Mouse (Mus musculus) G1E (cell line): ENCODE results near the gene Mxd4.

Experiments used
- CTCF ChIP-seq: IDR thresholded peaks from 2 replicates; pipeline ENCODE4 v1.5.1; 2012; ENCODE audit warnings: low read depth, low read length, inconsistent platforms, mixed read lengths
- GATA1 ChIP-seq: IDR thresholded peaks from 2 replicates; pipeline ENCODE4 v1.6.1; 2012; ENCODE audit warnings: borderline replicate concordance, low read length, inconsistent platforms, mixed read lengths
- GATA2 ChIP-seq: IDR thresholded peaks from 2 replicates; pipeline ENCODE4 v1.6.1; 2012; ENCODE audit warnings: low read depth, low read length, inconsistent platforms, borderline replicate concordance
- POLR2AphosphoS5 ChIP-seq: IDR thresholded peaks from 2 replicates; pipeline ENCODE4 v1.6.1; 2012; ENCODE audit warnings: low read depth, low read length, inconsistent platforms; ENCODE audit not compliant: insufficient replicate concordance
- TAL1 ChIP-seq: conservative IDR thresholded peaks from 2 replicates; pipeline ENCODE4 v1.6.1; 2012; ENCODE audit warnings: low read depth, low read length, inconsistent platforms, mixed read lengths

GRCm38 (mm10) chr5:34194975-34195662 is 7.6 kb upstream of the Mxd4 start:
- TF ChIP-seq CTCF = no peak
- TF ChIP-seq TAL1 = no peak
- TF ChIP-seq GATA1 = no peak
- no peak for TF ChIP-seq POLR2AphosphoS5
- TF ChIP-seq GATA2 = no peak
